Mouse (Mus musculus) neural tube, embryonic 15.5 days (tissue): ENCODE measurements around the gene Tle6. TPM values are rescaled to one million over a fixed set of nuclear protein-coding genes. Genes with fewer than 3 reads are reported as not detected.
A peak's percentile ranks its signal among the peaks of the same experiment; 100 is the strongest.

Source experiments
- ATAC-seq: fragments of 200-750 bp; cut with Nextera tagmentation; 2 replicates; pipeline ENCODE4 v1.8.0; 2017; ENCODE audit warnings: mild to moderate bottlenecking, moderate TSS enrichment, moderate library complexity; ENCODE audit not compliant: low FRiP score
- H3K27ac ChIP-seq: fragments of 300-500 bp; sonication (generic); replicated peaks from 2 replicates; pipeline ENCODE4 v1.5.1; 2015; ENCODE audit warnings: mild to moderate bottlenecking, inconsistent platforms
- H3K27me3 ChIP-seq: fragments of 300-500 bp; sonication (generic); replicated peaks from 2 replicates; pipeline ENCODE4 v1.6.1; 2015; ENCODE audit warnings: inconsistent platforms
- H3K36me3 ChIP-seq: fragments of 300-500 bp; sonication (generic); 2 replicates; pipeline ENCODE4 v1.6.1; 2015; ENCODE audit warnings: inconsistent platforms
- H3K4me1 ChIP-seq: fragments of 300-500 bp; sonication (generic); 2 replicates; pipeline ENCODE4 v1.6.1; 2015; ENCODE audit warnings: inconsistent platforms
- H3K4me2 ChIP-seq: fragments of 300-500 bp; sonication (generic); 2 replicates; pipeline ENCODE4 v1.6.1; 2015; ENCODE audit warnings: inconsistent platforms, mild to moderate bottlenecking, moderate library complexity
- H3K4me3 ChIP-seq: fragments of 300-500 bp; sonication (generic); replicated peaks from 2 replicates; pipeline ENCODE4 v1.5.1; 2015; ENCODE audit warnings: mild to moderate bottlenecking, inconsistent platforms
- H3K9ac ChIP-seq: fragments of 300-500 bp; sonication (generic); replicated peaks from 2 replicates; pipeline ENCODE4 v1.6.1; 2015; ENCODE audit warnings: mild to moderate bottlenecking, inconsistent platforms
- H3K9me3 ChIP-seq: fragments of 300-500 bp; sonication (generic); replicated peaks from 2 replicates; pipeline ENCODE4 v1.6.1; 2016; ENCODE audit warnings: inconsistent platforms
- WGBS: fragments of 180-500 bp; shearing (Covaris S2); methylation state at CpG from one replicate; pipeline ENCODE4 v1.1.7; 2015; ENCODE audit warnings: mixed read lengths; 5-methylcytosine and 5-hydroxymethylcytosine counted together
- polyA plus RNA-seq: library from polyadenylated mRNA; unstranded; fragments of >200 nt; fragmentation: Nextera tagmentation; extraction: Ambion mirVana; gene quantifications from 2 replicates; pipeline ENCODE4 v1.2.1, GENCODE M21; 2015

Gene Tle6
- polyA plus RNA-seq, 1 experiment from 2014 or later, result 5.7 TPM

GRCm38 (mm10) chr10:81544296-81545160 lies 56.3 kb downstream of the Tle6 start:
- Histone ChIP-seq H3K9me3 (no peaks in the 10 kb centered on the region), H3K27ac (peak overlapping the region; percentile 92), H3K36me3 (no peaks in the 10 kb centered on the region), H3K4me2 (peak overlapping the region; percentile 83), H3K27me3 (no peaks in the 10 kb centered on the region), H3K9ac (peak overlapping the region; percentile 98), H3K4me3 (peak overlapping the region; percentile 74), H3K4me1 (peaks cover 40% of the 10 kb centered on the region)
- ATAC-seq, result no peak; the same call in 1 of the 2 replicates
- WGBS, result under 1% methylated on average over 82 of the region's 93 CpGs

GRCm38 (mm10) chr10:81543633-81544032 lies 57.2 kb downstream of the Tle6 start:
- peak overlapping the region; percentile 83 for H3K4me2 ChIP-seq
- no peaks in the 10 kb centered on the region for H3K9me3 ChIP-seq
- H3K27ac ChIP-seq, result no peak overlapping the region
- WGBS, result 78% methylated on average over 1 of the region's 1 CpGs
- H3K9ac ChIP-seq, result peak overlapping the region; percentile 98
- ATAC-seq, result no peak
- H3K4me3 ChIP-seq, result peak overlapping the region; percentile 74
- no peaks in the 10 kb centered on the region for H3K27me3 ChIP-seq
- no peaks in the 10 kb centered on the region for H3K36me3 ChIP-seq
- peaks cover 40% of the 10 kb centered on the region for H3K4me1 ChIP-seq

- H3K9me3 ChIP-seq, result no peaks in the 10 kb centered on the region
- WGBS, result 79% methylated on average over 7 of the region's 7 CpGs
- H3K27me3 ChIP-seq, result no peaks in the 10 kb centered on the region
- peaks cover 40% of the 10 kb centered on the region for H3K4me1 ChIP-seq
- no peak overlapping the region for H3K27ac ChIP-seq
- ATAC-seq, result no peak
- H3K4me2 ChIP-seq, result peak overlapping the region; percentile 83
- peak overlapping the region; percentile 74 for H3K4me3 ChIP-seq
- no peaks in the 10 kb centered on the region for H3K36me3 ChIP-seq
- H3K9ac ChIP-seq, result peak overlapping the region; percentile 98
Measured at GRCm38 (mm10) chr10:81542727-81543460, 58.0 kb downstream of the Tle6 start.

DNA sequence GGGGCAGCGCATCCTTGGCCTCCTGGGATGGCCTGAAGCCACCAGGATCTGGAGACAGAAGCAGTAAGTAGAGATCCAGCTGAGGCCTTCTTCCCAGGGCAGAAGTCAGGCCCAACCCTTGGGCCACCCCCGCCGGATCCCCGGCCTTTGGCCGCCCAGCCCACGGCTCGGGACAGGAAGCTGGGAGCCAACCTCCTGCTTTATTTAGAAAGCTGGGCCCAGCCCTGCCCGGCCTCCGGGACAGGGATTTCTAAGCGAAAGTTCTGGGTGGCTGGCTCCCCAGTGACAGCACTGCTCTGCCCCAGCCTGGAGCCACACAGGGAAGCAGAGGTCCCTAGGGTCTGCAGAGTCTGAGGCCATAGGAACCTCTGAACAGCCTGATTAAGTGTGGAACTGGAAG lies 59.1 kb downstream of the Tle6 start:
- no peaks in the 10 kb centered on the region for H3K9me3 ChIP-seq

GRCm38 (mm10) chr10:81541363-81541762 lies 59.5 kb downstream of the Tle6 start:
- H3K4me3 ChIP-seq, result no peak overlapping the region
- peaks cover 4% of the 10 kb centered on the region; the same call in 1 of the 2 replicates for H3K36me3 ChIP-seq
- WGBS, result 91% methylated on average over 5 of the region's 5 CpGs
- 0 out of 2 replicates have a peak overlapping the region, but pooled peaks have one; percentile 11 for H3K9ac ChIP-seq
- H3K27me3 ChIP-seq, result no peaks in the 10 kb centered on the region
- no peaks in the 10 kb centered on the region for H3K9me3 ChIP-seq
- peaks cover 40% of the 10 kb centered on the region for H3K4me1 ChIP-seq
- no peak for ATAC-seq
- H3K27ac ChIP-seq, result no peak overlapping the region
- H3K4me2 ChIP-seq, result no peak overlapping the region

More for the DNA sequence above, 59.1 kb downstream of the Tle6 start:
- Histone ChIP-seq H3K9ac (0 out of 2 replicates have a peak overlapping the region, but pooled peaks have one; percentile 11), H3K4me3 (no peak overlapping the region; the same call in 1 of the 2 replicates), H3K36me3 (peaks cover 4% of the 10 kb centered on the region; the same call in 1 of the 2 replicates), H3K4me1 (peaks cover 40% of the 10 kb centered on the region), H3K27ac (no peak overlapping the region), H3K4me2 (peak overlapping the region; percentile 83; the same call in 1 of the 2 replicates), H3K27me3 (no peaks in the 10 kb centered on the region)
- WGBS, result 85% methylated on average over 10 of the region's 10 CpGs
- no peak for ATAC-seq

Other genes with a start within 250 kb of the Tle6 start
- gene Mfsd12, start 243.6 kb downstream of the Tle6 start, polyA plus RNA-seq, result 22.9 and 29.4 TPM in 2 replicates
- 1.3 and 1.5 TPM in 2 replicates for gene 4930404N11Rik, start 235.3 kb downstream of the Tle6 start, polyA plus RNA-seq
- gene Fzr1, start 222.6 kb downstream of the Tle6 start, polyA plus RNA-seq, result 132 and 146 TPM in 2 replicates
- gene Dohh, start 216.6 kb downstream of the Tle6 start, polyA plus RNA-seq, result 101 TPM in 2 replicates
- 5.7 and 7.2 TPM in 2 replicates for gene Gm48551, start 216.6 kb downstream of the Tle6 start, polyA plus RNA-seq
- gene Gm48552, start 212.1 kb downstream of the Tle6 start, polyA plus RNA-seq, result 3.4 and 3.6 TPM in 2 replicates
- gene Smim24, start 208.0 kb downstream of the Tle6 start, polyA plus RNA-seq, result 2.5 and 9.3 TPM in 2 replicates
- 35.0 and 35.8 TPM in 2 replicates for gene Nfic, start 145.4 kb downstream of the Tle6 start, polyA plus RNA-seq
- gene Celf5, start 118.4 kb downstream of the Tle6 start, polyA plus RNA-seq, result 54.8 and 62.5 TPM in 2 replicates
- 68.5 and 70.3 TPM in 2 replicates for gene Ncln, start 104.7 kb downstream of the Tle6 start, polyA plus RNA-seq
- 0.69 and 2.1 TPM in 2 replicates for gene S1pr4, start 100.9 kb downstream of the Tle6 start, polyA plus RNA-seq
- 1.7 and 2.6 TPM in 2 replicates for gene Gna15, start 76.8 kb downstream of the Tle6 start, polyA plus RNA-seq
- gene Gna11, start 55.9 kb downstream of the Tle6 start, polyA plus RNA-seq, result 91.1 and 102 TPM in 2 replicates
- gene Aes, start 41.6 kb downstream of the Tle6 start, polyA plus RNA-seq, result 771 and 825 TPM in 2 replicates
- gene Tle2, start 26.5 kb downstream of the Tle6 start, polyA plus RNA-seq, result 41.8 and 49.9 TPM in 2 replicates
- 1.3 and 2.3 TPM in 2 replicates for gene BC025920, start 5.2 kb upstream of the Tle6 start, polyA plus RNA-seq
- gene Sirt6, start 26.7 kb upstream of the Tle6 start, polyA plus RNA-seq, result 45.6 and 51.8 TPM in 2 replicates
- 19.0 and 24.2 TPM in 2 replicates for gene Ankrd24, start 27.5 kb upstream of the Tle6 start, polyA plus RNA-seq
- 6.6 and 6.9 TPM in 2 replicates for gene Gm10778, start 48.0 kb upstream of the Tle6 start, polyA plus RNA-seq
- gene Zfp433, start 103.8 kb upstream of the Tle6 start, polyA plus RNA-seq, result 16.2 and 16.4 TPM in 2 replicates
- 16.3 and 17.6 TPM in 2 replicates for gene Gm3055, start 170.1 kb upstream of the Tle6 start, polyA plus RNA-seq
- 3.8 and 4.1 TPM in 2 replicates for gene Gm4767, start 211.1 kb upstream of the Tle6 start, polyA plus RNA-seq